Mouse (Mus musculus): ENCODE measurements around the gene Hoxa7. TPM values are rescaled to one million over a fixed set of nuclear protein-coding genes. Genes with fewer than 3 reads are reported as not detected.

The Hoxa7 gene
- total RNA-seq, 2 experiments from 2014 or later = 3.8 to 8.4 TPM

GRCm38 (mm10) chr6:52183311-52184080 lies 38.2 kb downstream of the Hoxa7 start:
- no peak for ATAC-seq (replicated peaks; ENCODE audit: low FRiP score, poor library complexity, severe bottlenecking)

GRCm38 (mm10) chr6:52182793-52183192 lies 38.9 kb downstream of the Hoxa7 start:
- no peak for ATAC-seq (replicated peaks; ENCODE audit: low FRiP score, poor library complexity, severe bottlenecking)

GRCm38 (mm10) chr6:52182030-52182429 lies 39.6 kb downstream of the Hoxa7 start:
- no peak for ATAC-seq (replicated peaks; ENCODE audit: low FRiP score, poor library complexity, severe bottlenecking)

GRCm38 (mm10) chr6:52180726-52181125 lies 40.9 kb downstream of the Hoxa7 start:
- no peak for ATAC-seq (replicated peaks; ENCODE audit: low FRiP score, poor library complexity, severe bottlenecking)

GRCm38 (mm10) chr6:52180213-52180710 lies 41.4 kb downstream of the Hoxa7 start:
- no peak for ATAC-seq (replicated peaks; ENCODE audit: low FRiP score, poor library complexity, severe bottlenecking)

GRCm38 (mm10) chr6:52179690-52180089 lies 42.0 kb downstream of the Hoxa7 start:
- no peak for ATAC-seq (replicated peaks; ENCODE audit: low FRiP score, poor library complexity, severe bottlenecking)

- no peak for ATAC-seq (replicated peaks; ENCODE audit: low FRiP score, poor library complexity, severe bottlenecking)
Observed at GRCm38 (mm10) chr6:52178918-52179665, 42.6 kb downstream of the Hoxa7 start.

GRCm38 (mm10) chr6:52177806-52178205 lies 43.8 kb downstream of the Hoxa7 start:
- no peak for ATAC-seq (replicated peaks; ENCODE audit: low FRiP score, poor library complexity, severe bottlenecking)

GRCm38 (mm10) chr6:52177061-52177735 lies 44.5 kb downstream of the Hoxa7 start, which contains the start of gene 5730596B20Rik:
5730596B20Rik (plus strand) TSS chr6:52177498.
- ATAC-seq (replicated peaks; ENCODE audit: low FRiP score, poor library complexity, severe bottlenecking) = no peak

- no peak for ATAC-seq (replicated peaks; ENCODE audit: low FRiP score, poor library complexity, severe bottlenecking)
Observed at GRCm38 (mm10) chr6:52176391-52176790, 45.3 kb downstream of the Hoxa7 start.

GRCm38 (mm10) chr6:52175864-52176263 lies 45.8 kb downstream of the Hoxa7 start:
- ATAC-seq (replicated peaks; ENCODE audit: low FRiP score, poor library complexity, severe bottlenecking) = no peak

GRCm38 (mm10) chr6:52174968-52175751 lies 46.5 kb downstream of the Hoxa7 start:
- no peak for ATAC-seq (replicated peaks; ENCODE audit: low FRiP score, poor library complexity, severe bottlenecking)

GRCm38 (mm10) chr6:52173648-52174047 lies 48.0 kb downstream of the Hoxa7 start:
- ATAC-seq (replicated peaks; ENCODE audit: low FRiP score, poor library complexity, severe bottlenecking) = no peak

GRCm38 (mm10) chr6:52172501-52172900 lies 49.2 kb downstream of the Hoxa7 start:
- no peak for ATAC-seq (replicated peaks; ENCODE audit: low FRiP score, poor library complexity, severe bottlenecking)

- no peak for ATAC-seq (replicated peaks; ENCODE audit: low FRiP score, poor library complexity, severe bottlenecking)
Observed at GRCm38 (mm10) chr6:52171938-52172337, 49.7 kb downstream of the Hoxa7 start.

GRCm38 (mm10) chr6:52171331-52171730 lies 50.3 kb downstream of the Hoxa7 start:
- no peak for ATAC-seq (replicated peaks; ENCODE audit: low FRiP score, poor library complexity, severe bottlenecking)

- no peak for ATAC-seq (replicated peaks; ENCODE audit: low FRiP score, poor library complexity, severe bottlenecking)
Observed at GRCm38 (mm10) chr6:52170898-52171223, 50.8 kb downstream of the Hoxa7 start.

- no peak for ATAC-seq (replicated peaks; ENCODE audit: low FRiP score, poor library complexity, severe bottlenecking)
Observed at GRCm38 (mm10) chr6:52170166-52170897, 51.3 kb downstream of the Hoxa7 start.

- ATAC-seq (replicated peaks; ENCODE audit: low FRiP score, poor library complexity, severe bottlenecking) = no peak
Observed at GRCm38 (mm10) chr6:52169499-52170165, 52.0 kb downstream of the Hoxa7 start.

Measured in erythroid progenitor cell, adult 5-6 weeks (primary cell).